Mouse (Mus musculus) limb, embryonic 14.5 days (tissue): ENCODE data around the gene Aunip. TPM values are rescaled to one million over a fixed set of nuclear protein-coding genes. Genes with fewer than 3 reads are reported as not detected.

ENCODE experiments used
- ATAC-seq: fragments of 200-750 bp; cut with Nextera tagmentation; 2 replicates; pipeline ENCODE4 v1.8.0; 2017; ENCODE audit warnings: low read depth, moderate number of reproducible peaks, moderate TSS enrichment; ENCODE audit not compliant: low FRiP score
- DNase-seq: peaks from one replicate; pipeline ENCODE4 v3.0.0-alpha.2; 2015; ENCODE audit warnings: low spot score
- H3K27ac ChIP-seq: fragments of 300-500 bp; sonication (generic); replicated peaks from 2 replicates; pipeline ENCODE4 v1.5.1; 2014; ENCODE audit warnings: low read depth, mild to moderate bottlenecking, low read length, moderate library complexity, mixed read lengths
- H3K27me3 ChIP-seq: fragments of 300-500 bp; sonication (generic); 2 replicates; pipeline ENCODE4 v1.6.1; 2014; ENCODE audit warnings: low read length, mixed read lengths; ENCODE audit not compliant: control insufficient read depth, insufficient read depth
- H3K36me3 ChIP-seq: fragments of 300-500 bp; sonication (generic); 2 replicates; pipeline ENCODE4 v1.6.1; 2014; ENCODE audit warnings: mild to moderate bottlenecking, low read length, moderate library complexity, mixed read lengths; ENCODE audit not compliant: control insufficient read depth, insufficient read depth
- H3K4me1 ChIP-seq: fragments of 300-500 bp; sonication (generic); 2 replicates; pipeline ENCODE4 v1.6.1; 2014; ENCODE audit warnings: antibody characterized with exemption, low read length, mixed read lengths; ENCODE audit not compliant: control insufficient read depth, insufficient read depth
- H3K4me2 ChIP-seq: fragments of 300-500 bp; sonication (generic); replicated peaks from 2 replicates; pipeline ENCODE4 v1.6.1; 2014; ENCODE audit warnings: low read depth, mild to moderate bottlenecking, low read length, moderate library complexity; ENCODE audit not compliant: severe bottlenecking
- H3K4me3 ChIP-seq: fragments of 300-500 bp; sonication (generic); replicated peaks from 2 replicates; pipeline ENCODE4 v1.5.1; 2014; ENCODE audit warnings: low read length
- H3K9ac ChIP-seq: fragments of 300-500 bp; sonication (generic); 2 replicates; pipeline ENCODE4 v1.6.1; 2014; ENCODE audit warnings: mild to moderate bottlenecking, low read depth, low read length, moderate library complexity; ENCODE audit not compliant: severe bottlenecking
- H3K9me3 ChIP-seq: fragments of 300-500 bp; sonication (generic); 2 replicates; pipeline ENCODE4 v1.6.1; 2016; ENCODE audit warnings: low read length; ENCODE audit not compliant: control insufficient read depth
- POLR2A ChIP-seq: fragments of 200-500 bp; IDR thresholded peaks from 2 replicates; pipeline ENCODE4 v1.8.0; 2012; ENCODE audit warnings: inconsistent platforms, mild to moderate bottlenecking, moderate library complexity, borderline replicate concordance; ENCODE audit not compliant: insufficient read depth, insufficient read length; ENCODE audit errors: extremely low read depth
- WGBS: fragments of 180-500 bp; shearing (Covaris S2); extraction: QIAGEN DNeasy Blood & Tissue Kit; methylation state at CpG from one replicate; pipeline ENCODE4 v1.1.7; 2014; 5-methylcytosine and 5-hydroxymethylcytosine counted together
- polyA plus RNA-seq, 2 experiments: library from polyadenylated mRNA; depleted of rRNA in 1 of 2; stranded (reverse) in 1 of 2; unstranded in 1 of 2; fragments of >200 nt; fragmentation: Nextera tagmentation in 1 of 2; extraction: Ambion mirVana in 1 of 2; gene quantifications; 2 replicates each; pipeline versions ENCODE4 v1.2.1 to v1.2.3; 2012 to 2014

Gene Aunip
- polyA plus RNA-seq, 2 experiments: 3.5 to 10.3 TPM

GRCm38 (mm10) chr4:134516981-134517380, 6.2 kb downstream of the Aunip start:
- no peaks in the 10 kb centered on the region for H3K27me3 ChIP-seq
- peaks cover 4% of the 10 kb centered on the region; the same call in 1 of the 2 replicates for H3K36me3 ChIP-seq
- TF ChIP-seq POLR2A: no peak
- no peak overlapping the region for H3K27ac ChIP-seq
- no peak overlapping the region for H3K4me3 ChIP-seq
- H3K4me2 ChIP-seq: no peak overlapping the region
- ATAC-seq (no peak), DNase-seq (no peak)
- no peaks in the 10 kb centered on the region for H3K4me1 ChIP-seq
- no peak overlapping the region for H3K9ac ChIP-seq
- no peaks in the 10 kb centered on the region for H3K9me3 ChIP-seq
- WGBS: 77% methylated on average over 8 of the region's 8 CpGs

- H3K4me3 ChIP-seq: no peak overlapping the region
Measured at GRCm38 (mm10) chr4:134517719-134518118, 6.9 kb downstream of the Aunip start.

GRCm38 (mm10) chr4:134518541-134518940, 7.7 kb downstream of the Aunip start:
- TF ChIP-seq POLR2A: no peak
- DNase-seq (no peak), ATAC-seq (no peak)
- Histone ChIP-seq H3K4me3 (no peak overlapping the region), H3K27ac (no peak overlapping the region), H3K36me3 (peaks cover 4% of the 10 kb centered on the region; the same call in 1 of the 2 replicates), H3K27me3 (no peaks in the 10 kb centered on the region), H3K9me3 (no peaks in the 10 kb centered on the region), H3K9ac (no peak overlapping the region), H3K4me1 (no peaks in the 10 kb centered on the region), H3K4me2 (no peak overlapping the region)
- 92% methylated on average over 4 of the region's 4 CpGs for WGBS

More at GRCm38 (mm10) chr4:134517719-134518118, 6.9 kb downstream of the Aunip start:
- Histone ChIP-seq H3K4me1 (no peaks in the 10 kb centered on the region), H3K27ac (no peak overlapping the region), H3K36me3 (peaks cover 4% of the 10 kb centered on the region; the same call in 1 of the 2 replicates), H3K27me3 (no peaks in the 10 kb centered on the region), H3K9ac (no peak overlapping the region), H3K9me3 (no peaks in the 10 kb centered on the region), H3K4me2 (no peak overlapping the region)
- DNase-seq: no peak
- no peak for TF ChIP-seq POLR2A
- no peak for ATAC-seq
- WGBS: 91% methylated on average over 10 of the region's 10 CpGs

GRCm38 (mm10) chr4:134519281-134519680, 8.5 kb downstream of the Aunip start:
- H3K9me3 ChIP-seq: no peaks in the 10 kb centered on the region
- peaks cover 10% of the 10 kb centered on the region for H3K36me3 ChIP-seq
- H3K4me3 ChIP-seq: no peak overlapping the region
- DNase-seq (no peak), ATAC-seq (no peak)
- no peak overlapping the region for H3K27ac ChIP-seq
- no peaks in the 10 kb centered on the region for H3K4me1 ChIP-seq
- H3K4me2 ChIP-seq: no peak overlapping the region
- TF ChIP-seq POLR2A: no peak
- no peaks in the 10 kb centered on the region for H3K27me3 ChIP-seq
- H3K9ac ChIP-seq: no peak overlapping the region

GRCm38 (mm10) chr4:134523447-134523846, 12.6 kb downstream of the Aunip start:
- Histone ChIP-seq H3K4me2 (no peak overlapping the region), H3K4me3 (no peak overlapping the region), H3K4me1 (no peaks in the 10 kb centered on the region), H3K27me3 (no peaks in the 10 kb centered on the region), H3K36me3 (peaks cover 49% of the 10 kb centered on the region), H3K27ac (no peak overlapping the region), H3K9ac (no peak overlapping the region), H3K9me3 (no peaks in the 10 kb centered on the region)
- no peak for TF ChIP-seq POLR2A
- 87% methylated on average over 4 of the region's 4 CpGs for WGBS
- DNase-seq (no peak), ATAC-seq (no peak)

GRCm38 (mm10) chr4:134525806-134526205, 15.0 kb downstream of the Aunip start:
- ATAC-seq: no peak
- Histone ChIP-seq H3K9me3 (no peaks in the 10 kb centered on the region), H3K4me1 (no peaks in the 10 kb centered on the region), H3K4me3 (no peak overlapping the region), H3K9ac (no peak overlapping the region), H3K27me3 (no peaks in the 10 kb centered on the region), H3K4me2 (no peak overlapping the region), H3K36me3 (peaks cover 72% of the 10 kb centered on the region), H3K27ac (no peak overlapping the region)
- no peak for DNase-seq
- WGBS: 70% methylated on average over 5 of the region's 5 CpGs
- TF ChIP-seq POLR2A: no peak
